Mouse (Mus musculus) right cerebral cortex, adult 18-20 months (tissue): ENCODE measurements at regions not wholly inside any gene's neighbourhood (a gene's known extent, or its start where the extent isn't known, plus 50 kb on each side); places are given as distances from the start of the nearest gene placed in this dataset.

Source experiments
- DNase-seq: peaks from one replicate; pipeline ENCODE4 v3.0.0; 2022; ENCODE audit warnings: mixed read lengths

GRCm38 (mm10) chr12:52622398-52622797 lies 76.8 kb upstream of the Akap6 start:
- DNase-seq: no peak

GRCm38 (mm10) chr12:52623416-52624108 lies 75.6 kb upstream of the Akap6 start:
- no peak for DNase-seq

- DNase-seq: no peak
Observed at GRCm38 (mm10) chr12:52624871-52625270, 74.3 kb upstream of the Akap6 start.

- DNase-seq: peak; percentile 73
Observed at GRCm38 (mm10) chr12:52628771-52629170, 70.4 kb upstream of the Akap6 start.

DNA sequence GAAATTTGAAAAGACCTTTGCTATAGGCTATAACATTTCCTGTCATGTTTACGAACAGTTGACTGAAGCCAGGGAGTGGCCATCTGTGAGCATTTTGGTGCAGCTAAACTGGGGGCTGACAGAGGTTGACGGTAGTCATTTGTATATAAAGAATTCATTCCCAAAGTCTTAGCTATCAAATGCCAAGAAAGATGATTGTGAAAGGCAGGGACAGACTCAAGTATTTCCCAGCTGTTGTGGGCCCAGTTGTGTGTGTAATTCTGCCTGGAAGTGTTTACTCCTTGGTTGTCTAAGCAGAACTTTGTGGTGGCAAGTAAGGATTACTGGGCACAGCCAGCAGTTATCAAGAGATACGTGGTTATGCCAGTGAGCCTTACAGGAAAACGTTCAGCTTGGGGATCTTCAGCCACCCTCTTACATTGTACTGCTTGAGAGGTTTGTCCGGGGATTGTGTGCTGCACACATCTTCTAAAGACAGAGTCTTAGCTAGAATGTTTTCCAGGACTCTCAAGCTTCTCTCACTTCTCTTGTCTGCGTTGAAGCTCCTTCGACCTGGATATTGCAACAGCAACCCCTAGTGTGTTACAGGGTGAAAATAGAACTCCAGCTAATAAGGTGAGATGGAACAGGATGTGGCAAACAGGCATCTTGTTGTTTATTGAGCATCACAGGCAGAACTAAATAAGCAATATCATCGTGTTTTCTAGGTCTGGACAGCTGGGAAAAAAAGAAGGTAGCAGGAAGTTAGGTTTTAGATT lies 63.9 kb upstream of the Akap6 start:
- DNase-seq: no peak

DNA sequence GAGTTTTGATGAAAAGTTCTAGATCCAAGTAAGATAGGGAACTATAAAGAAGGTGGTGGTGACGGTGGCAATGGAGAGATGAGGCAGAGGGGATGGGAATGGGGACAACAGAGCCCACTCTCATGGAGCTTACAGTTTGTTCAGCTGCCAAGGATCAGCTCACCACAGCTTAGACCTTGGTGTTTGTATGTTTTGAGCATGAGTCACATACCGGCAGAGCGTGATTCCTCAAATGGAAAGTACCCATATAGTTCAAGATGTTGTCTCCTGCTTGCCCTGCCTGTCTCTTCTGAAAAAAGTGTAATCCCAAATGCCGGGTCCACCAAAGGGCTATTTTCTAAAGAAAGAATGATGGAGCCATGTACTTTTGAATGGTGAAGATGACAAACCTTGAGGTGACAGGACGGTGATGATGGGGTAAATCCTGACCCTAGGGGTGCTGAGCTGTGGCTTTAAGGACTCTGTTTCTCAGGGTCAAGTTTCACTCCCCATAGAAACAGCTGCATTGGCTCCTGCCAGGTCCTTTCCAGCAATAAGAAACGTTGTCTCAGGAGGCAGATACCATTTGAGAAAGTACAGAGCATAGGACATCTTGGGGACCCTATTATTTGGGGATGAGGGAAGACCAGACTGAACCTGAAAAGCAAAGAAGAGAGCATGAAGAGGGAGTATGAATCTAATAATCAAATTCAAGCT lies 62.8 kb upstream of the Akap6 start:
- no peak for DNase-seq

- no peak for DNase-seq
Observed at GRCm38 (mm10) chr12:52636920-52637319, 62.3 kb upstream of the Akap6 start.

GRCm38 (mm10) chr12:52637506-52638249 lies 61.5 kb upstream of the Akap6 start:
- DNase-seq: peak; percentile 64

DNA sequence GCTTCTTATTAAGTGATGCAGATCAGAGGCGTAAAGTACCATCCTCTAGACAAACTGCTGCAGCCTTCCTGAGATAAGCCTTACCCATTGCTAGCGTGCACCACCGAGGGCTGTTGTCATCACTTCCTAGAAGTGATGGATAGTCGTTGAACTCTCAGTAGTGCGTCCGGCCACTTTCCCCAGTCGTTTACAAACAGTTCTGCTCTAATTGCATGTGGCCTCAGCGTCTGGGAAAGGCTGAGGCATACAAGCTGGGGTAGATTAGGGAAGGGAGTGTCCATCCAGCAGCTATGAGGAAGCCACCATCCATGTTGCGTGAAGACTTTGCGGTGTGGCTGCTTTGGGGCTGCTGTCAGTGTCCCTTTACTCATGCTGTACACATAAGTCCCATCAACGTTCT lies 60.7 kb upstream of the Akap6 start:
- DNase-seq: no peak

DNA sequence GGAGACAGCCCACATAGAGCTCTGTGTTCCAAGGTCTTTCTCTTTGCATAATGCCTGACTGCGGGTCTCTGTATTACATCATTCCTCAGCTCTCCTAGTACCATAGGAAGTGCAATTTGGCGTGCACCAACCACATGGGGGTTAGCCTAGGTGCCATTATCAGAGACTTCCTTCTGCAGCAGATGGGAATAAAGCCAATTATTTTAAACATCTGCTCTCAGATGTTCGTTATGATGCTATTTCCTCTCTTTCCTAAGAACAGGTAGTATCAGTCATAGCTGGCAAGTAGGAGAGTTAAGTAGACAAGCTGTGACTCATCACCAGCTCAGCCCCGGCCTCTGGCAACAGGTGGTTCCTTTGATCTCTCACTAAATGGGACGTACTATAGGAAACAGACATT lies 55.1 kb upstream of the Akap6 start:
- no peak for DNase-seq
